Mouse (Mus musculus): ENCODE measurements around the gene Fmo5.

The Fmo5 gene

DNA sequence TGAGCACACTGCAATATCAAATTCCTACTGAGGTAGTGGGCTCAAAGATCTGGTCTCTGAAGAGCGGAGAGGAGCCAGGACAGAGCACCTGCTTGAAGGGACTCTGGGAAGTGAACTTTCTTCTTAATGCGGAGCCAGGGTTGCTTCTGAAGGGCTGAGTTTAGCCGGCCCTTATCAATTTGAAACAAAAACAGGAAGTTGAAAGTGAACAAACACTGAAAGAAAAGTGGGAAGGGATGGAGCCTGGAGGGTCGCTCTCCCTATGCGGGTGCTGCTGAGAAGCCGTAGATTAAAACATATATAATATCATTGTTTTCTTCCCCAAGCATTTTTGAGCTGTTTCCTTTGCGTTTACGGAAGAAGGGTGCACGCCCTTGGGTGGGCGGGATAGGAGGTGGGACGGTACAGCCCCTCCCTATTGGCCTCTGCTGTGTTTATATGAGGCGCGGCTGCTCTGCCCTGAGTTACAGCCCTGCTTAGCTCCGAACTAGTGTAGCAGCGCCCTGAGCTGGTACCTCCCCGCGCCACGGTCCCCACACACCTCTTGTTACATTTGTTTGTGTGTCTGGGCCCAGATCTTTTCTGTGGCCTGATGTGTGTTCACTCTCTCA lies at the start of gene Fmo5:
Fmo5 (plus strand) TSS at position 414 of the 611 bp plus-strand sequence.
- DNase-seq (ENCODE audit: low read depth in 2 of 2, low spot score in 2 of 2): peak; percentile 61 to 67

DNA sequence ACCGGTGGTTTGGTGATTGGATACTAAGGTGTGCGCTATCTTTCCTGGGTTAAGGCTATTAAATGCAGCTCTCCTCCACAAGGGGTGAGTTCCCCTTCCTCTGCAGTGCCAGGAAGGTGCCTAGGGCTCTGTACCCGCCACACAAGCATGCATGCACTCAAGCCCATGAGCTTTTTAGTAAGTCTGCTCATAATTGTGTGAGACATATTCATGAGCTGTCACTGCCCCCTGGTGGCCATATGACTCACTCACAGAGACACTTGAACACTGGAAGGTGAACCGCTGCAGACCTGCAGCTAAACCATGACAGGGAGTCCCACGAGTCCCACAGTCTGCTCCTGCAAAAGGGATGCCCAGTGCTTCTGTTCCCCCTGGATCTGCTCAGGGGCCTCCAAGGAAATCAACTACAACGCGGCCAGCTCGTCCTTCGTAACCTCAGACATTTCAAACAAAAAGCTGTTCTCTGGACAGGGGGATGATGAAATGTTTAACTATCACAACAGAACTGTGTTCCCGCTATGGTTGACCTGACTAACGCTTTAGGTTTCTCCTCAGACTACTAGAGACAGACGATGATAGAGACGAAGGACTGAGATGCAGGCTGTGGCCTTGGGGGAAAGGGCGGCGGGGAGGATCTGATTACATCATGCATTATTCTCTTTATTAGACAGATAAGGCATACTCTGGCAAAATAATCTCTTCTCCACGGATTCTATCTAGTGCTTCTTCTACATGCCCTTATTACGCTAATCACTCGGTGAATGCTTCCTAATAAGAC lies 43.0 kb upstream of the Fmo5 start:
- peak; percentile 25 to 46 for DNase-seq (ENCODE audit: low read depth in 2 of 2, low spot score in 2 of 2)

DNA sequence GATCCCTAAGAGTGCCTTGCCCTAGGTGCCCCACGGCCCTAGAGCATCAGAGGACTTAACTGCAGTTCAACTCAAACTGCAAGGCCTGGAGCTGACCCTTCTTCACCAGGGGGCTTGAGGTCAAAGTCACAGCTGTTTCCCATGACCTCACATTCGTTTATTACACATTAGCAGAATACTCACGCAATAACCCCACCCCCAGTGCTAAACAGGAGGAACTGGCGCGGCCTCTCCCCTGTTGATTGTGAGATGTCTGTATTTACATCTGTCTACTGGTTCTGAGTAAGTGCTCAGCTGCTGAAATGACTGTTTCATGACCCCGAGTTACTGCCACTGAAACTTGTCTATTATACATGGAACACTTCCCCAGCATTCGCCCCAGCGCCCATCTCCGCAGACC lies 40.9 kb upstream of the Fmo5 start:
- DNase-seq (ENCODE audit: low read depth in 2 of 2, low spot score in 2 of 2): no peak

DNA sequence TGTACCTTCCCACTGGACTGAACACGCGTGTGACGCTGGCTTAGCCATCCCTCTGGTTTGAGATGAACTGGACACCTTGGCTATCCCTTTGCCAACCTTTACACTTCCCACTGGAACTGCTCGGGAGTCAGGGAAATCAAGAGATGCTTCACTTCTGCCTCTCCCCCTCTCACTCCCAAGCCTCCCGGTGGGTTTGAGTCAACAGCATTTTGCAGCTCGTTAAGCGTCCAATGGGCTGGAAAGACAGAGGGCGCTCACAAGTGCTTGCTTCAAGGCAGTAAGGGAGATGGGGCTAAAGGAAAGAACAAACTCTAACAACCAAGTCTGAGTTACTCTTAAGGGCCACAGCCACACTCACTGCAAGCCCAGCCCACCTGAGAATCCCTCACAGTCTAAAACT lies 37.9 kb upstream of the Fmo5 start:
- no peak for DNase-seq (ENCODE audit: low read depth in 2 of 2, low spot score in 2 of 2)

- no peak for DNase-seq (ENCODE audit: low read depth in 2 of 2, low spot score in 2 of 2)
Measured at GRCm38 (mm10) chr3:97593089-97593488, 35.5 kb upstream of the Fmo5 start.

DNA sequence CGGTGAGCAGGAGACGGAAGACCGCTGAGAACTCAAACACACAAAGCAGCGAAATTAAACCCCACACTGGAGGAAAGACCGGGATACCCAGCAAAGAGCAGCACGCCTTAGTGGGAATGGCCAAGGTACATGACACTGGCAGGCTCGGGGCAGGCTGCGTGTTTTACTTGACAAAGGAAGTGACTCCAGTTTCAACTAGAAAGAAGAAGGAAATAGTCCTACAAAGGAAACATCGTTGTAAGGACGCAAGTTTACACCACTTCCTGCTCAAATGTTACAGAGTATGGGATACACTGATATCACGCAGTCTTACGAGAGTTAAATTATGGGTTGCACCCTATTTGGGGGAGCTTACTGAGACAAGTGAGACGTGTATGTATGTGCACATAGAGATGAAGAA lies 34.5 kb upstream of the Fmo5 start:
- DNase-seq (ENCODE audit: low read depth in 2 of 2, low spot score in 2 of 2): no peak

DNA sequence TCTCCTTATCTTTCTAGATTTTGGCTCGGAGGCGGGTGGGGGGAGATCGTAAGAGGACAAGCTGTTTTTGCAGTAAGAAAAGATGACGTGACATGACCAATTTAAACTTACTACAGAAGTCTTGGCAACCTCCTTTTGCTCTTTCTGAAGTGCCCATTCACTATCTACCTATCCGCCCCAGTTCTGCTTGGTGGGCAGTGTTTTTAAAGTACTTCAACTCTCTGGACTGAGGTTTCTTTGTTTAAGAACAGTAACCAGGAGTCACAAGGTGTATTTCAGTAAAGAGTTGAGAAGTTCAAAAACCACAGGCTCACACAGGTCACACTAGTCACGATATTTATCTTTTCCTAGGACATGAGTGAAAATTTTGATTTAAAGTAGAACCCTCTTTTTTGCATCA lies 33.5 kb upstream of the Fmo5 start:
- no peak for DNase-seq (ENCODE audit: low read depth in 2 of 2, low spot score in 2 of 2)

DNA sequence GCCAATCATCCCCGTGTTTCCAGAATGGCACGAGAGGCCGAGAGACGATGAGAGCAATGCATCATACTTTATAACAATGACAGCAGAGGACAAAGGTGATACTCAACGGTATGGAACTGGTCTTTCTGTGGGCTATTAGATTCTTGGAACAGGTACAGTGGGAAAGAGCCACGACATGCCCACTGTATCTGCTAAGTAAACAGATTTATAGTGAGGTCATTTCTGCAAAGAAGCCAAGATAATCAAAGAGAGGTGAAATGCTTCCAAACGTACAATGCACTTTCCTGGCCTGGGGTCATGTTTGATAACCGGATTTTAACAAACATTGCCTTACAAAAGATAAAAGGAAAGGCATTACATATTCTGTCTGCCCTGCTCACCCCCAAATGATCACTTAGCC lies 31.8 kb upstream of the Fmo5 start:
- DNase-seq (ENCODE audit: low read depth in 2 of 2, low spot score in 2 of 2): no peak

- no peak for DNase-seq (ENCODE audit: low read depth in 2 of 2, low spot score in 2 of 2)
Measured at GRCm38 (mm10) chr3:97600050-97600832, 28.4 kb upstream of the Fmo5 start.

GRCm38 (mm10) chr3:97609201-97609844 lies 19.3 kb upstream of the Fmo5 start:
- peak; percentile 60 to 72 for DNase-seq (ENCODE audit: low read depth in 2 of 2, low spot score in 2 of 2)

DNA sequence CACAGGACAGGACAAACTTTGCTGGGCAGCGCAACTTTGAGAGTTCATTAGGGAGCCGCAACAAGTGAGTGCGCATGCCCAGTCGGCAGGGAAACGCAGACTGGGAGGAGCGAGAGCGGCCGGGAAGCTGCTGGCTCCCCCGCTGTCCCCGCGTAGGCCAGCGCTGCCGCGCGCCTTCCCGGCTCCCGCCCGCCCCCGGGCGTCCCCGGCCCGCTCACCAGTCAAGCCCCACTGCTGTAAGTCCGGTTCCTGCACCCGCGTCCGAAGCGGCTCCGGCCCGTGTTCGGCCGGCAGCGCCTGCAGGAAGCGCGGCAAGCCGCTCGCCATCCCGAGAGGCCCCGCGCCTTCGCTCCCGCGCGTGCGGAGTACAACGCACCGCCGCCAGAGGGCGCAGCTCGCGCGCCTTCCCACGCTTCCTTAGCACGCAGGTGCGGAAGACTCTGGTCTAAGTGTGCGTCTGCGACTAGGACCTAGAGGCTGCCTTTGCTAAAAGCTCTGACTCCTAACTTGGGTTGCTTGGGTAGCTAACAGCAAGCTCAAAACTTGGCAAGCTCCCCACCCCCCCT lies 18.7 kb upstream of the Fmo5 start, which contains the start of gene Chd1l:
Chd1l (minus strand) TSS at position 359 of the 566 bp plus-strand sequence.
- peak; percentile 90 to 94 for DNase-seq (ENCODE audit: low read depth in 2 of 2, low spot score in 2 of 2)

- DNase-seq (ENCODE audit: low read depth in 2 of 2, low spot score in 2 of 2): no peak
Measured at GRCm38 (mm10) chr3:97611021-97611420, 17.6 kb upstream of the Fmo5 start.

DNA sequence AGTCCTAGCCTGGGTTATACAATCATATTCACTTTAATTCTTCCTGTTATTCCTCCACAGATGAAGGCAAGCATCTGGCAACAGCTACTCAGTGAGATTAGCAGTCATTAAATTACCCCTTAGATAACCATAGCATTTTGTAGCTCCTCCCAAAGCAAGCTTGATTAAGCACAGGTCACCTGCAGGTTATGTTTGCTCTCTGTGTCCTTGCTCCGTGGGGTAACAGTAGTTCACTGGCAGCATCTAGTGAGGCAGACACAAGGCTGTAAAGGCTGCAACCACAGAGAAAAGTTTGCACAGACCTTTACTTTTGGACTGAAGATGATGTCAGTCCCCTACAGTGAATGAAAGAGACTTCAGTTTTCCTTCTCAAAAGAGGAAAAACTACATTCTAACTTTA lies 13.4 kb upstream of the Fmo5 start:
- DNase-seq (ENCODE audit: low read depth in 2 of 2, low spot score in 2 of 2): no peak

GRCm38 (mm10) chr3:97615933-97616332 lies 12.7 kb upstream of the Fmo5 start:
- no peak for DNase-seq (ENCODE audit: low read depth in 2 of 2, low spot score in 2 of 2)

DNA sequence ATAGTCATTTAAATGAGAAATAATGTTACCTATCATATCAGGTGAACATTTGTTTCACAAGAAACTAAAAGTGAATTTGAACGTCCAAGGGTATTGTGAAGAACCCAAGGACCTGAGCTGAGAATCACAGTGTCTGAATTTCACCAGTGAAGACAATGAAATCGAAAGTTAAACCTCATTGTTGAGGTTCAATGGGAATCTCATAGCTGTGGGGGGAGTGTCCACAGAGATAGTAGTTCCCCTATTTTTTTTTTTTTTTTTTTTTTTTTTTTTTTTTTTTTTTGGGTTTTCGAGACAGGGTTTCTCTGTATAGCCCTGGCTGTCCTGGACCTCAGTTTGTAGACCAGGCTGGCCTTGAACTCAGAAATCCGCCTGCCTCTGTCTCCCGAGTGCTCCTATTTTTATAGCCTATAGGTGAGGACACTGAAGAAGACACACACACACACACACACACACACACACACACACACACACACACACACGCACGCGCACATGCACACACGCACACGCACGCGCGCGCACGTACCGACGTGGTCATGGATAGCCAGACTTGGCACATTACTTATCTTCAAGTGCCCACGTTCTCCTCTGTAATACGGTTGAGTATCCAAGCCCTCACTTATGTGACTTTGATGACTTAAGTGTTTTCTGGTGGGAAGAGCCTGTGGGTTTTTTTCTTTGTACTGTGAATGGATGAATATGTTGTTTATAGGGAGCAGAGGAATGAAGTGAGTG lies 11.3 kb upstream of the Fmo5 start:
- no peak for DNase-seq (ENCODE audit: low read depth in 2 of 2, low spot score in 2 of 2)

DNA sequence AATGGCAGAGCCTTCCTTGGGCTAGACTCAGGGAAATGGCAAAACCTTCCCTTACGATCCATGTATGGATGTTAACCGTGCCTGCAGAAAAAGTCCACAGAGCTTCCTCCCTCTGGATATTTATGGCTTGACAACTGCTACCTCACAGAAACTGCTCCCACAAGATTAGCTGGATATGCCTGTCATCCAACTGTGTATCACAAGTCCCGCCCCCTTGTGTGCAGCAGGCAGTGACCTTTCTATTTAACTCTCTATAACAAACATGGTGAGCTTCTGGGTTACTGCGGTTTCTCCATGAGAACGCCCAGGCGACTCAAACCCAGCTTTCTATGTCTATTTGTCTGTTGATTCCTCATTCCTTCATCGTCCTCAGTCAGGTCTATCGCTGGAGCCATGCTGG lies 10.7 kb upstream of the Fmo5 start:
- no peak for DNase-seq (ENCODE audit: low read depth in 2 of 2, low spot score in 2 of 2)

DNA sequence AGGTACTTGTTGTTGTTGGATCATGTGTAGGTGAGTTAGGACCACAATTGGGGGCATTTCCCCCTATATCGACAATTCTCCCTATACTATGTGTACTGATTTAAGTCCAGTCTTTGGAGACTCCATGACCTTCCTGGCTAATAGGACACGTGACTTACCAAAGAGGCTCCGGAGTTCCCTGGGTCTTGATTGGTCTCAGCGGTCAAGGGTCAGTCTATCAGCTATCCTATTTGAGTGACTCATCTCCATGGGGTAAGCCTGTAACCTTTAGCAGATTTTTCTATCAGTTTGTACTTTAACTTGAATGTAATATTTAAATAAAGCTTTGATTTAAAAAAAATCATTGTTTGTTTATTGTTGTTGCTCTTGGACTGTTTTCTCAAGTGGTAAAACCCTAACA lies 7.9 kb upstream of the Fmo5 start:
- DNase-seq (ENCODE audit: low read depth in 2 of 2, low spot score in 2 of 2): no peak

DNA sequence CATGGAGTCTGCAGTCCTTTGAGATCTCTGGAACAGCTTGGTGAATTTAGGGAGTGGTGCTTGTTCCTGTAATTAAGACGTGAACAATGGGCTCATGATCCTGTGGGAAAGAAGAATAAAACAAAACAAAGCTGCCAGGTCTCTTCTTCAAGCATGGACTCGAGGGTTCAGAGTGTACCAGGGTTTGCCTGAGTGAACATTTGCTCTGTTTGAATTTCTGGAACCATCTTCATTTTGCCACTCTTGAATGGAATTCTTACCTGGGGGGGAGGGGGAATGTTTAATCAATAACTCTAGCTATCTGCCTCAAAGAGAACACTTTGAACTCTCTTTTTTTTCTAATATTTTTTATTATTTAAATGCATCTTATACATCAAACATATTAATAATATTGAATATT lies 4.0 kb upstream of the Fmo5 start:
- DNase-seq (ENCODE audit: low read depth in 2 of 2, low spot score in 2 of 2): no peak

- DNase-seq (ENCODE audit: low read depth in 2 of 2, low spot score in 2 of 2): no peak
Measured at GRCm38 (mm10) chr3:97627893-97628292, 711 bp upstream of the Fmo5 start.

GRCm38 (mm10) chr3:97629941-97630340 lies 1.3 kb downstream of the Fmo5 start:
- no peak for DNase-seq (ENCODE audit: low read depth in 2 of 2, low spot score in 2 of 2)

DNA sequence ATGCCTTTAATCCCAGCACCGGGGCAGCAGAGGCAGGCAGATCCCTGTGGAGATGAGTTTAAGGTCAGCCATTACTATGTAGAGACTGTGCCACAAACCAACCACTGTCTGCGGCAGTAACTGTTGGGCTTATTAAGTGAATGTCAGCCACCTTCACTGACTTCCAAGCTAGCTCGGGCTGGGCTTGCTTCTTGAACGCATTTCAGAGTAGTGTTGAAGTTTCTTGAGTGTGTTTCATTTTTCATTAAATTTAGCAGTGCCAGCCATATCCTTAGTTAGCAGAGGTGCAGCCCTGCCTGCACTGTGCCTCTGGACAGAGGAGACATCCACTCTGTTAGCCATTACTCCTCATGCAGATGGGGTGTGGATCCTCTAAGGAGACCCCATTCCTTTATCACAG lies 2.1 kb downstream of the Fmo5 start:
- DNase-seq (ENCODE audit: low read depth in 2 of 2, low spot score in 2 of 2): no peak
